Mouse (Mus musculus) intestine, postnatal 0 days (tissue): Measurements from ENCODE around the gene Wdr91. TPM values are rescaled to one million over a fixed set of nuclear protein-coding genes. Genes with fewer than 3 reads are reported as not detected.
A peak's percentile ranks its signal among the peaks of the same experiment; 100 is the strongest.

Experiments
- ATAC-seq: fragments of 200-750 bp; cut with Nextera tagmentation; 2 replicates; pipeline ENCODE4 v1.8.0; 2017; ENCODE audit warnings: mild to moderate bottlenecking, moderate TSS enrichment, moderate library complexity
- H3K27ac ChIP-seq: fragments of 300-500 bp; sonication (generic); 2 replicates; pipeline ENCODE4 v1.5.1; 2014; ENCODE audit warnings: mild to moderate bottlenecking, low read depth, low read length, moderate library complexity
- H3K27me3 ChIP-seq: fragments of 300-500 bp; sonication (generic); replicated peaks from 2 replicates; pipeline ENCODE4 v1.6.1; 2014; ENCODE audit warnings: low read length, mixed read lengths; ENCODE audit not compliant: control insufficient read depth, insufficient read depth
- H3K36me3 ChIP-seq: fragments of 300-500 bp; sonication (generic); 2 replicates; pipeline ENCODE4 v1.6.1; 2014; ENCODE audit warnings: mild to moderate bottlenecking, moderate library complexity; ENCODE audit not compliant: control insufficient read depth, insufficient read depth
- H3K4me1 ChIP-seq: fragments of 300-500 bp; sonication (generic); replicated peaks from 2 replicates; pipeline ENCODE4 v1.6.1; 2014; ENCODE audit warnings: antibody characterized with exemption, low read length, mixed read lengths; ENCODE audit not compliant: control insufficient read depth, insufficient read depth
- H3K4me2 ChIP-seq: fragments of 300-500 bp; sonication (generic); replicated peaks from 2 replicates; pipeline ENCODE4 v1.6.1; 2014; ENCODE audit warnings: low read depth, mild to moderate bottlenecking, moderate library complexity
- H3K4me3 ChIP-seq: fragments of 300-500 bp; sonication (generic); 2 replicates; pipeline ENCODE4 v1.5.1; 2014; ENCODE audit warnings: low read depth, low read length
- H3K9ac ChIP-seq: fragments of 300-500 bp; sonication (generic); 2 replicates; pipeline ENCODE4 v1.6.1; 2014; ENCODE audit warnings: mild to moderate bottlenecking, low read depth, low read length
- H3K9me3 ChIP-seq: fragments of 300-500 bp; sonication (generic); 2 replicates; pipeline ENCODE4 v1.6.1; 2016; ENCODE audit warnings: mixed run types; ENCODE audit not compliant: control insufficient read depth
- CTCF ChIP-seq: sonication (generic); IDR thresholded peaks from 2 replicates; pipeline ENCODE4 v1.5.1; 2016; ENCODE audit warnings: low read depth, mild to moderate bottlenecking, control low read depth, antibody characterized with exemption, moderate library complexity
- WGBS: fragments of 180-500 bp; shearing (Covaris S2); extraction: QIAGEN DNeasy Blood & Tissue Kit; methylation state at CpG from one replicate; pipeline ENCODE4 v1.1.7; 2014; 5-methylcytosine and 5-hydroxymethylcytosine counted together
- polyA plus RNA-seq: library from polyadenylated mRNA; unstranded; fragments of >200 nt; fragmentation: Nextera tagmentation; extraction: Ambion mirVana; gene quantifications from 2 replicates; pipeline ENCODE4 v1.2.1, GENCODE M21; 2015

Gene Wdr91
- polyA plus RNA-seq, 1 experiment from 2014 or later = 5.7 TPM

DNA sequence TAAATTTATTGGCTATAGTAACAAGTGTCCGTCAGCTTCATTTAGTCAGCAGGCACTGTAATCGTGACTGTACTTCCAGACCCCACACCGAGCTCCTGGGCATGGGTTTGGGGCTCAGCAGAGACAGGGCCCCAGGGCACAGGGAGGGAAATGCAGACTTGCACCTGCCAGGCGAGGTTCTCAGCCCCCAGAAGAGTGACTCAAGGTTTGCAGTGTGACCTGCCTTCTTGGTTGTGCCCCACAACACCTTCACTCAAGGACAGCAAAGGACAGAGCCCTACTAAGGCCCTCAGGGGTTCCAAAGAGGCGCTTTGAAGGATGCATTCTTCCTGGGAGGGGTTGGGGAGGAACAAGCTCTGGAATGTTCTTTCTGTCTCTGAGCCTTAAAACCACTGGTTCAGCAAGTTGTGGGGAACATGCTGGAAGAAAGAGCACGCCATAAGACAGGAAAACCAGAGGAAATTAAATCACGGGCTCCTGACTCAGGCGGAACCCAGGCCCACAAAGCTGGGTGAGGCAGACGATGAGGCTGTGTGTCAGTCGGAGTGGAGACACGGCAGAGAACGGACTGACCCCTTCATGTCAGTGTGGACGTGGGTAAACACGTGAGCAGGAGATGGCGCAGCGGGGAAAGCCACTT is 31.5 kb downstream of the Wdr91 start:
- Histone ChIP-seq H3K27ac (no peak overlapping the region), H3K4me3 (no peak overlapping the region), H3K9me3 (no peaks in the 10 kb centered on the region), H3K9ac (no peak overlapping the region), H3K36me3 (peaks cover 9% of the 10 kb centered on the region; the same call in 1 of the 2 replicates), H3K4me1 (peaks cover 5% of the 10 kb centered on the region; the same call in 1 of the 2 replicates), H3K27me3 (no peaks in the 10 kb centered on the region), H3K4me2 (no peak overlapping the region)
- ATAC-seq = no peak
- TF ChIP-seq CTCF = no peak
- WGBS = 88% methylated on average over 16 of the region's 16 CpGs

DNA sequence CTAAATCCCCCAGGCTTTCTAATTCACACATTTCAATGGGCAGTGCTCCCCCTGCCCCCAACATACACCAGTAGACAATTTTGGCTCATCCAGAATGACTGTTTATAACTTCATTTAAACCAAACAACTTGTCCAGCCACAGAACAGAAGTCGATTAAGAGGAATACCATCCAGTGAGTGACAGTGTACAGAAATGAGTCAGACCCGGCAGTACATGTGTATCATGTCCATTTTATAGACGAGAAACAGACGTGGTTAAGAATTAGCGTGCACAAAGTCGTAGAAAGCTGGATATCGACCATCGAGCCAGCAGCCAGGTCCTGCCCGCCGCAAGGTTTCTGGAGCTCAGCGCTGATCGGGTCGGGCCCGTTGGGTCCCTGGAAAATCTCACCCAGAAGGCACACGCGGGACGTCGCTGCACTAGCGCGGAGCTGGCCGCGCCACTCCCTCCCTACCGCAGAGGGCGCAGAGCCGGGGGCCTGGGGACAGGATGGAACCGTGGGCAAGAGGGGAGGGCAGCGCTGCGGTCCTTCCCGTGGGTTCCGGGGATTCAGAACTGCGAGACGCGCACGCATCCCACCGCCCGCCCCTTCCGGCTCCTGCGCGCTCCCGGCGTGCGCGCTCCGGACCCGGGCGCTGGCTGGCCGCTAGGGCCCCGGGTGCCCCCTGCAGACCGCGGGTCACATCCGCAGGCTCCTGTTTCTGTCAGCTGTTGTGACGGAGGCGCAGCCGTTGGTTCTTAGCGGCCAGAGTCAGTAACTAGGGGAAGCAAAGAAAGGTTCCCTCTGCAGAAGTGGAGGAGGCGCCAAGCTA is 33.0 kb downstream of the Wdr91 start, which contains the start of gene Cyren:
Cyren (minus strand) TSS at position 552 of the 813 bp plus-strand sequence.
- under 1% methylated on average over 56 of the region's 56 CpGs for WGBS
- peak; percentile 91 for ATAC-seq
- peak within 1 kb of the TSS; percentile 93 for H3K27ac ChIP-seq
- peak within 1 kb of the TSS; percentile 76 for H3K4me2 ChIP-seq
- H3K4me1 ChIP-seq = peaks cover 5% of the 10 kb centered on the region; the same call in 1 of the 2 replicates
- peaks cover 12% of the 10 kb centered on the region; the same call in 1 of the 2 replicates for H3K36me3 ChIP-seq
- peak within 1 kb of the TSS; percentile 74 for H3K4me3 ChIP-seq
- H3K27me3 ChIP-seq = no peaks in the 10 kb centered on the region
- H3K9me3 ChIP-seq = no peaks in the 10 kb centered on the region
- peak; percentile 86 for TF ChIP-seq CTCF
- peak within 1 kb of the TSS; percentile 79 for H3K9ac ChIP-seq

DNA sequence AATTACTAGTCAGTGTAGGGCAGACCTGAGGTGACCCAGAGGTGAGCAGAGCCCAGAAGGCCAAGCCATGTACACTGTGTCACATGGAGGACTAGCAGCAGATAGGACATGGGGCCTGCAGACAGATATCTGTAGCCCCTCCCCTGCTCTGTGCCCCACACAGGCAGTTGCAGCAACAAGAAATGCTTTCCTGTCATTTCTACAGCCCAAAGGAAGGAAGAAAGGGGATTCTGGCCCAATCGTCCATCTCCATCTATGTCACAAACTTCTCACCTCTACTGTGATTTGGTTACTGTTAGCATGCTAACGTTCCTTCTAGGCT is 33.9 kb downstream of the Wdr91 start:
- 19% methylated on average over 2 of the region's 2 CpGs for WGBS
- peak; percentile 37 for ATAC-seq

DNA sequence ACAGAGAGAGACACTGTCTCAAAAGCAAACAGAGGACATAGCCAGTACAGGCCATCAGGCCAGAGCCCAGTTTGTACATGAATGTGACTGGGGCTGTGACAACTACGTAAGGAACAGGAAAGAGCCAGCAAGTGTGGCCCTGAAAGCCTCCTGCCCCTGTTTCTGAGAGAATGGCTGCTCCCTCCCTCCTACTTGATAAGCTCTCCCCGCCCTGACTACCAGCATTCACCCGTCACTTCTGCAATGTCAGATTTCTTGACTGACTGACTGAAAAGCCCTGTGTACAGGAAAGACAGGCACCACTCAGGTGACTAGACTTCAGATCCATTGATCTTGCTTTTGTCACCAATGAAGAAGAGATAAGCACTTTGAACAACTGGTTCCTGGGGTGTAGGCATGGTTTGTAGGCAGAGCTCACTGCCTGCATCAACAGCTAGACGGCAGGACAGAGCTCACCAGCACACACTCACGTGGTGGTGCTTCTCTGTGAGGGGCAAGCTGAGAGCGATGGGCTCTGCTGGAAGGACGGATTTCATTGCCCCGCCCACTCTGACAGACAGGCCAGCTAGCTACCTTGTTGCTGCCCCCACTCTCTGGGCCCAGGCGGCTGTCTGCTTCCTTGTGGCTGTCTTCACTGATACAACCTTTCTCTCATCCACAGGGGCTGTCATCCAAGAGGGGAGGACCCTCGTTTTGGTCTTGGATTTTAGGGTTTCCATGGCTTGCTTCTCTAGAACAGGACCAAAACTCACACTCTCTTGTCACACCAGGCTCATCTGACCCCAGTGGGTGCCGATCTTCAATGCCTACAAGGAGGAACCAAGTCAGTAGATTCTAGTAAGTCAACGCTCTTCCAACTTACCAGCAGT is 34.5 kb downstream of the Wdr91 start:
- peak; percentile 56 for TF ChIP-seq CTCF
- Histone ChIP-seq H3K36me3 (peaks cover 18% of the 10 kb centered on the region; the same call in 1 of the 2 replicates), H3K9ac (no peak overlapping the region), H3K4me1 (peaks cover 5% of the 10 kb centered on the region; the same call in 1 of the 2 replicates), H3K4me2 (peak overlapping the region; percentile 76; the same call in 1 of the 2 replicates), H3K27ac (peak overlapping the region; percentile 93), H3K9me3 (no peaks in the 10 kb centered on the region), H3K4me3 (no peak overlapping the region), H3K27me3 (no peaks in the 10 kb centered on the region)
- ATAC-seq = peak; percentile 41
- 41% methylated on average over 12 of the region's 12 CpGs for WGBS

More for the DNA sequence above, 33.9 kb downstream of the Wdr91 start:
- Histone ChIP-seq H3K4me3 (peak overlapping the region; percentile 74; the same call in 1 of the 2 replicates), H3K4me1 (peaks cover 5% of the 10 kb centered on the region; the same call in 1 of the 2 replicates), H3K9ac (peak overlapping the region; percentile 79; the same call in 1 of the 2 replicates), H3K27me3 (no peaks in the 10 kb centered on the region), H3K9me3 (no peaks in the 10 kb centered on the region), H3K4me2 (peak overlapping the region; percentile 76), H3K36me3 (peaks cover 19% of the 10 kb centered on the region; the same call in 1 of the 2 replicates), H3K27ac (peak overlapping the region; percentile 93)
- no peak for TF ChIP-seq CTCF

DNA sequence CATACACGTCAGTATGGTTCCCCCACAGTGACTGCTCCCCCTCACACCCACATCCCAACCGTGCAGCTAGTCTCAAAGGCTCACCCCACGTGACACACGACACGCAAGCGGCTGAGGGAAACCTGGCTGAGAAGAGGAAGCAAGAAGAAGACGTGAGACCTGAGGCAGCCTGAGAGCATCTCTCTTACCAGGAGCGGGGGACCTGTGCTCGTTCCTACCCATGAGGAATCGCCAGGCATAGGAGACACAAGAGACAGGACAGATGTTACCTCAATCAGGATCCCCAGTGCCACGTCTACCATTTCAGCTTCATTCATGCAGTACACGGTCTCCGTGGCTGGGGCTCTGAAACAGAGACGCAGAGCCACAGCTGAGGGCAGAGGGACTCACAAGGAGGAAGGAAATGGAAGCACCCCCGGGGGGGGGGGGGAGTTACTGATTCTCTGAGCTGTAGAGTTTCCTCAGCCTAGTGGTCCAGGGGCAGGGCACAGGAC is 35.4 kb downstream of the Wdr91 start:
- no peak overlapping the region for H3K9ac ChIP-seq
- no peaks in the 10 kb centered on the region for H3K27me3 ChIP-seq
- H3K36me3 ChIP-seq = peaks cover 10% of the 10 kb centered on the region; the same call in 1 of the 2 replicates
- H3K27ac ChIP-seq = peak overlapping the region; percentile 93
- peaks cover 5% of the 10 kb centered on the region; the same call in 1 of the 2 replicates for H3K4me1 ChIP-seq
- no peak for TF ChIP-seq CTCF
- no peaks in the 10 kb centered on the region for H3K9me3 ChIP-seq
- 89% methylated on average over 15 of the region's 15 CpGs for WGBS
- no peak for ATAC-seq
- H3K4me2 ChIP-seq = no peak overlapping the region
- no peak overlapping the region for H3K4me3 ChIP-seq
